Mouse (Mus musculus): ENCODE results near the gene Sulf2. TPM values are rescaled to one million over a fixed set of nuclear protein-coding genes. Genes with fewer than 3 reads are reported as not detected.

Sulf2 gene
- polyA plus RNA-seq, 1 experiment = 11.3 TPM

DNA sequence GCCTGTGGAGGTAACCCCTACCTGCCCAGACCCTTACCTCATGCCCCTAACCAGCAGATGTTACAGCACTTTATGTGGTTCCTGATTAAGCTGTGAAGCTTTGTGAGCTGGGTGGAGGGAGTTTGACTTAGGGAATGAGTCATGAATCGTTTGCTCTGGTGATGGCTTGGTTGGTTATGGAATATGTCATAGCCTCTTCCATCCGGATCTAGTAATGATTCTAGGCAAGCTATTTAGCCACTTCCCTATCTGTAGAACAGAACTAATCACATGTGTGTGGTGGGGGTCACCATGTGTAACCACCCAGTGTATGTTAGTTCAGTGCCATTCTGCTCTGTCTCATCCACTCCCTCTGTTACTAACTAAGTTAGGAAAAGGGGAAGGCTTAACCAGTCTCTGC is 110.5 kb downstream of the Sulf2 start:
- 20% methylated on average over 2 of the region's 2 CpGs for WGBS
- no peak overlapping the region for H3K27ac ChIP-seq (ENCODE audit: control insufficient read depth, insufficient read depth, low read depth, low read length, poor library complexity)
- H3K4me3 ChIP-seq (replicated peaks; ENCODE audit: control insufficient read depth, low read depth, low read length) = no peak overlapping the region
- H3K4me1 ChIP-seq (ENCODE audit: control insufficient read depth, insufficient read depth, low read length) = peaks cover 1% of the 10 kb centered on the region; the same call in 1 of the 2 replicates
- TF ChIP-seq CTCF (IDR thresholded peaks at IDR 0.05; ENCODE audit: control insufficient read depth, insufficient read depth, low read length) = no peak
- TF ChIP-seq POLR2A (IDR thresholded peaks at IDR 0.05; ENCODE audit: borderline replicate concordance, control insufficient read depth, low read depth, low read length) = no peak

- Histone ChIP-seq H3K4me3 (replicated peaks; ENCODE audit: control insufficient read depth, low read depth, low read length) (no peak overlapping the region), H3K4me1 (ENCODE audit: control insufficient read depth, insufficient read depth, low read length) (peaks cover 1% of the 10 kb centered on the region; the same call in 1 of the 2 replicates), H3K27ac (ENCODE audit: control insufficient read depth, insufficient read depth, low read depth, low read length, poor library complexity) (no peak overlapping the region)
- WGBS = 59% methylated on average over 1 of the region's 1 CpGs
- TF ChIP-seq CTCF (IDR thresholded peaks at IDR 0.05; ENCODE audit: control insufficient read depth, insufficient read depth, low read length) = no peak
- no peak for TF ChIP-seq POLR2A (IDR thresholded peaks at IDR 0.05; ENCODE audit: borderline replicate concordance, control insufficient read depth, low read depth, low read length)
Measured at GRCm38 (mm10) chr2:166042542-166042941, 112.9 kb downstream of the Sulf2 start.

DNA sequence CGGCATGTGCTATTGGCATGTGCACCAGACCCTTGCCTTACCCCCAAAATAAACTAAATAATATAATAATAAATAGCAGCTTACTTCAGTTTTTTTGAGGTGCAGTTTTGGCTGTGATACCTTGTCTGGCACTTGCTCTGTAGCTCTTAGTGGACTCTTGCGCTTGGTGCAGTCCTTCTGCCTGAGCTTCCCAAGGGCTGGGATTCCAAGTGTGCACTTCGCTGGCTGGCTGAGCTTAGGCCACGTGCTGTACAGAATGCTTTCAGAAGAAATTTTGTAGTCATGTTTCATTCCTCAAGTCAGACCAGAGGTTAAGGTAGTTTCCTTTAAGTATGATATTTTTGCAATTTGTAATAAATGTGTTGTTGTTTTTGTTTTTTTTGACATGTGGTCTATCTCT is 115.8 kb downstream of the Sulf2 start:
- Histone ChIP-seq H3K4me1 (ENCODE audit: control insufficient read depth, insufficient read depth, low read length) (no peaks in the 10 kb centered on the region; the same call in 1 of the 2 replicates), H3K27ac (ENCODE audit: control insufficient read depth, insufficient read depth, low read depth, low read length, poor library complexity) (no peak overlapping the region), H3K4me3 (replicated peaks; ENCODE audit: control insufficient read depth, low read depth, low read length) (no peak overlapping the region)
- TF ChIP-seq POLR2A (IDR thresholded peaks at IDR 0.05; ENCODE audit: borderline replicate concordance, control insufficient read depth, low read depth, low read length) (no peak), CTCF (IDR thresholded peaks at IDR 0.05; ENCODE audit: control insufficient read depth, insufficient read depth, low read length) (no peak)
- WGBS = 82% methylated on average over 4 of the region's 4 CpGs

- Histone ChIP-seq H3K27ac (ENCODE audit: control insufficient read depth, insufficient read depth, low read depth, low read length, poor library complexity) (no peak overlapping the region), H3K4me1 (ENCODE audit: control insufficient read depth, insufficient read depth, low read length) (peaks cover 2% of the 10 kb centered on the region), H3K4me3 (replicated peaks; ENCODE audit: control insufficient read depth, low read depth, low read length) (no peak overlapping the region)
- WGBS = 33% methylated on average over 3 of the region's 3 CpGs
- TF ChIP-seq CTCF (IDR thresholded peaks at IDR 0.05; ENCODE audit: control insufficient read depth, insufficient read depth, low read length) (peak; percentile 65), POLR2A (IDR thresholded peaks at IDR 0.05; ENCODE audit: borderline replicate concordance, control insufficient read depth, low read depth, low read length) (no peak)
Measured at GRCm38 (mm10) chr2:166035725-166036124, 119.7 kb downstream of the Sulf2 start.

DNA sequence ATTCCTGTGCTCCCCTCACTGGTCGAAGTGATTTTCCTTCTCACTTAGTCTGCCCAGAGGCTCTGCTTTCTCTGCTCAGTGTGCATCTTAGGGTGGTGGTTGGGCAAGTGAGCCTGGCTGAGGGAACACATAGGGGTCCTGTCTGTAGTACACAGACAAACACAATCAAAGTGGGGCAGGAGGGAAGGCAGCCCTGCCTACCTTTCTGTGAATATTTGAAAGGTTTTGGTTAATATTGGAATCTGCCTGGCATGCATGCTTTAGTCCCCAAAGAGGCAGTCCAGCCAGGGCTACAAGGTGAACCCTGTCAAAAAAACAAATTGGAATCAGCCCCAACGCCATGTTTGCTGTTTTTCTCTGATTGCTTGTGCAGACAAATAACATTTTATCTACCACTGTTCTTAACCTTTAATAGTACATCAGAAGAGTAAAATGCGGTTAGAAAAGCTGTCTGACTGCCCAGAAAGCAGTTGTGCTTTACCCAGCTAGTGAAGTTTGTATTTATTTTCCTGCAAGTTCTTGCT is 120.4 kb downstream of the Sulf2 start:
- Histone ChIP-seq H3K4me3 (replicated peaks; ENCODE audit: control insufficient read depth, low read depth, low read length) (no peak overlapping the region), H3K4me1 (ENCODE audit: control insufficient read depth, insufficient read depth, low read length) (peaks cover 2% of the 10 kb centered on the region), H3K27ac (ENCODE audit: control insufficient read depth, insufficient read depth, low read depth, low read length, poor library complexity) (no peak overlapping the region)
- no peak for TF ChIP-seq POLR2A (IDR thresholded peaks at IDR 0.05; ENCODE audit: borderline replicate concordance, control insufficient read depth, low read depth, low read length)
- no peak for TF ChIP-seq CTCF (IDR thresholded peaks at IDR 0.05; ENCODE audit: control insufficient read depth, insufficient read depth, low read length)
- WGBS = 51% methylated on average over 3 of the region's 3 CpGs

DNA sequence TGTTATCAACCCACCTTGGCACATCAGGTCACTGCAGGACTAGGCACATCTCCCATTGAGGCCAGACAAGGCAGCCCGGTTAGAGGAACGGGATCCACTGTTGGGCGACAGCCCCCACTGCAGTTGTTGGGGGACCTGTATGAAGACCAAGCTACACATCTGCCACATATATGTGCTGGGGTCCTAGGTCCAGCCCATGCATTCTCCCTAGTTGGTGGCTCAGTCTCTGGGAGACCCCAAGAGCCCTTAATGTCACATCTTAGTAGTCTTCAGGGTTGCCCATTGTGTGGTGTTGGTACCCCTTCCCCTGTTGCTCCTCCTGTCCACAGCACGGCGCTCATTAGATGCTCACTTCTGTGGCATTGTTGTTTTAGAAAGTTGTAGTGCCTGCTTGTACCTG is 122.8 kb downstream of the Sulf2 start:
- Histone ChIP-seq H3K27ac (ENCODE audit: control insufficient read depth, insufficient read depth, low read depth, low read length, poor library complexity) (no peak overlapping the region), H3K4me3 (replicated peaks; ENCODE audit: control insufficient read depth, low read depth, low read length) (no peak overlapping the region), H3K4me1 (ENCODE audit: control insufficient read depth, insufficient read depth, low read length) (peaks cover 2% of the 10 kb centered on the region)
- TF ChIP-seq POLR2A (IDR thresholded peaks at IDR 0.05; ENCODE audit: borderline replicate concordance, control insufficient read depth, low read depth, low read length) = no peak
- no peak for TF ChIP-seq CTCF (IDR thresholded peaks at IDR 0.05; ENCODE audit: control insufficient read depth, insufficient read depth, low read length)
- 86% methylated on average over 5 of the region's 5 CpGs for WGBS

DNA sequence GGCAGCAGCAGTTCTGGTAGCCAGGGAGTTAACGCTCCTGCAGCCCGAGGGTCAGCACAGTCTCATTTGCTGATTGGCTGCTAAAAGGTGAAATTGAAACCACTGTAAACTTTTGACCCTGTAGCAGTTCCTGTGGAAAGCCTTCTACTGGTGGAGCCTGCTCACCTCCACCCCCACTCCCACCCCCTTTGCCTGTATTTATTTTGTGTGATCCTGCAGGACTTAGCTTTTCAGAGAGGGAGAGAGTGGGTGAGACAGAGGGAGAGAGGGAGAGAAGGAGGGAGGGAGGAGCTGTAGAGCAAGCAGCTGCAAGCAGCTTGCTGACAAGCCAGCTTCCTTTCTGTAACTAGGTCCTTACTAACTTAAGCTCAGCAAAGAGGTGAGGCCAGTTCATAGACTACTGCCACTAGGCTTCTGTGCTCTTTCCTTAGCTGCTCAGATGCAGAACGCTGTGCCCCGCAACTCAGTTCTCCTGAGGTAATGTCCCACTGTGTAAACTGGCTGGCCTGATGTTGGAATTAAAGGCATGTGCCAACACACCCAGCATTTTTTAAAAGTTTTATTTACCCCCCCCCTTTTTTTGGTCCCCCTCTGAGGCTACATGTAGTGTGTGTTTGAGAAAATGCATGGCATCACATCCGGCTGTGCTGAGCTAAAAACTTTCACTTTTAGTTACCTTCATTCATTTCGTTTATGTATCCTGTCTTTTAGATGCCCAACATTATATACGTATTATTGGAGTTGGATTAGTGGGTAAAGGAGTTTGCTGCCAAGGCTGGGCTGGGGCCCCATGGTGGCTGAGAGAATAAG is 124.1 kb downstream of the Sulf2 start:
- Histone ChIP-seq H3K27ac (ENCODE audit: control insufficient read depth, insufficient read depth, low read depth, low read length, poor library complexity) (peak overlapping the region; percentile 58), H3K4me1 (ENCODE audit: control insufficient read depth, insufficient read depth, low read length) (peaks cover 2% of the 10 kb centered on the region), H3K4me3 (replicated peaks; ENCODE audit: control insufficient read depth, low read depth, low read length) (peak overlapping the region; percentile 55)
- WGBS = 9% methylated on average over 7 of the region's 7 CpGs
- TF ChIP-seq CTCF (IDR thresholded peaks at IDR 0.05; ENCODE audit: control insufficient read depth, insufficient read depth, low read length) = no peak
- TF ChIP-seq POLR2A (IDR thresholded peaks at IDR 0.05; ENCODE audit: borderline replicate concordance, control insufficient read depth, low read depth, low read length) = no peak

DNA sequence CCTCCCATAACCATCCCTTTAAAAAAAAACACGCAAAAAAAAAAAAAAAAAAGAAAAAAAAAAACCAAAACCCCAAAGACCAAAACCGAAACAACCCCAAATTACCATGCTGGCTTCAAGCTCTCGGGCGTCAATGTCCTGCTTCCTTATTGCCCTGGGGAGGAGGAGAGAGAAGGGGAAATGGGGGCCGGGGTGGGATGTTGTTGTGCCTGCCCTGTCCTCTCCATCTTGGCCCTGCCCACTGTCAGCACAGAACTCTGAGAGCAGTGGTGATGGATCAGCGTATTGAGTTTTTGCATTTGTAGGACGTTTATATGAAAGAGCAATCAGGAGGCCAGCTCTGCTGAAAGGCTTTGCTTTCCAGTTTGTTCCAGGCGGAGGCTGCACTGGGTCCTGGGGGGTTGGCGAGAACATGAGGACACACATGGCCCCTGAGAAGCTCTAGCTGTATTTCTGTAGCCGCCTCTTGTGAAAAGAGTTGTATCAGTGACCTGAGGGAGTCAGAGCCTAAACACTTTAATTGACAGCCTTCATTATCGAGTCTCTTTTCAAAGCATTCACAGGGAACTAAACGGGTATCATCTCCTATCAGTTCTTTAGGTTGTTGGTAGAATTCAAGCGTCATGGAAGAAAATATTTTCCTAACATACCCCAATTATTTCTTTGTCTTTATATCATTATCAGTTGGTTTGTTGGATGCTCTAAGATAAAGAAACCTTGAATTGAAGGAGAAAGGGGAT is 125.0 kb downstream of the Sulf2 start:
- H3K27ac ChIP-seq (ENCODE audit: control insufficient read depth, insufficient read depth, low read depth, low read length, poor library complexity) = peak overlapping the region; percentile 61; the same call in 1 of the 2 replicates
- WGBS = 1% methylated on average over 13 of the region's 13 CpGs
- H3K4me1 ChIP-seq (ENCODE audit: control insufficient read depth, insufficient read depth, low read length) = peaks cover 2% of the 10 kb centered on the region
- H3K4me3 ChIP-seq (replicated peaks; ENCODE audit: control insufficient read depth, low read depth, low read length) = peak overlapping the region; percentile 43
- no peak for TF ChIP-seq CTCF (IDR thresholded peaks at IDR 0.05; ENCODE audit: control insufficient read depth, insufficient read depth, low read length)
- TF ChIP-seq POLR2A (IDR thresholded peaks at IDR 0.05; ENCODE audit: borderline replicate concordance, control insufficient read depth, low read depth, low read length) = no peak
